Mouse (Mus musculus) MEL (cell line): ENCODE data around the gene Myl6b. TPM values are rescaled to one million over a fixed set of nuclear protein-coding genes. Genes with fewer than 3 reads are reported as not detected.

Experiments used
- DNase-seq: peaks from one replicate; pipeline ENCODE4 v3.0.0; 2011; ENCODE audit warnings: low read depth, low spot score
- H3K27ac ChIP-seq: 2 replicates; pipeline ENCODE4 v1.5.1; 2012; ENCODE audit warnings: low read depth, mild to moderate bottlenecking, control low read depth, low read length, moderate library complexity; ENCODE audit not compliant: control insufficient read depth
- H3K27me3 ChIP-seq, 2 experiments: fragments of 150-350 bp in 1 of 2; sonication (generic) in 1 of 2; 2 replicates each; pipeline ENCODE4 v1.6.1; 2012; ENCODE audit warnings: low read length in 2 of 2, mild to moderate bottlenecking in 2 of 2, improper control_type of control experiment in 1 of 2, moderate library complexity in 1 of 2; ENCODE audit not compliant: insufficient read depth in 2 of 2, control insufficient read depth in 1 of 2
- H3K36me3 ChIP-seq, 2 experiments: 2 replicates each; pipeline ENCODE4 v1.6.1; 2012 to 2014; ENCODE audit warnings: low read length in 2 of 2, improper control_type of control experiment in 1 of 2, inconsistent platforms in 1 of 2, mild to moderate bottlenecking in 1 of 2; ENCODE audit not compliant: insufficient read depth in 2 of 2, control insufficient read depth in 1 of 2
- H3K4me1 ChIP-seq, 2 experiments: fragments of 150-350 bp in 1 of 2; sonication (generic) in 1 of 2; 2 replicates each; pipeline ENCODE4 v1.6.1; 2012; ENCODE audit warnings: low read length in 2 of 2, improper control_type of control experiment in 1 of 2, mild to moderate bottlenecking in 1 of 2; ENCODE audit not compliant: insufficient read depth in 2 of 2, control insufficient read depth in 1 of 2
- H3K4me3 ChIP-seq, 2 experiments: fragments of 150-350 bp in 1 of 2; sonication (generic) in 1 of 2; 2 replicates each; pipeline ENCODE4 v1.5.1; 2012; ENCODE audit warnings: low read depth in 2 of 2, low read length in 2 of 2, mild to moderate bottlenecking in 2 of 2, moderate library complexity in 2 of 2, control low read depth in 1 of 2, improper control_type of control experiment in 1 of 2; ENCODE audit not compliant: control insufficient read depth in 1 of 2, insufficient read depth in 1 of 2
- H3K79me2 ChIP-seq: 2 replicates; pipeline ENCODE4 v1.6.1; 2012; ENCODE audit warnings: mild to moderate bottlenecking, low read length, moderate library complexity; ENCODE audit not compliant: control insufficient read depth, poor library complexity, insufficient read depth
- H3K9ac ChIP-seq: 2 replicates; pipeline ENCODE4 v1.6.1; 2012; ENCODE audit warnings: low read depth, mild to moderate bottlenecking, control low read depth, low read length, moderate library complexity; ENCODE audit not compliant: control insufficient read depth, poor library complexity, severe bottlenecking
- H3K9me3 ChIP-seq: fragments of 150-350 bp; sonication (generic); replicated peaks from 2 replicates; pipeline ENCODE4 v1.6.1; 2012; ENCODE audit warnings: mild to moderate bottlenecking, low read length, improper control_type of control experiment, moderate library complexity; ENCODE audit not compliant: insufficient read depth
- BHLHE40 ChIP-seq: IDR thresholded peaks from 2 replicates; pipeline ENCODE4 v1.6.1; 2012; ENCODE audit warnings: low read depth, mild to moderate bottlenecking, inconsistent platforms, low read length, improper control_type of control experiment, borderline replicate concordance
- CHD1 ChIP-seq: IDR thresholded peaks from 2 replicates; pipeline ENCODE4 v1.6.1; 2012; ENCODE audit warnings: low read depth, mild to moderate bottlenecking, inconsistent platforms, low read length, improper control_type of control experiment
- CHD2 ChIP-seq: IDR thresholded peaks from 2 replicates; pipeline ENCODE4 v1.6.1; 2011; ENCODE audit warnings: low read length, improper control_type of control experiment
- EP300 ChIP-seq, 2 experiments: IDR thresholded peaks; 2 replicates each; pipeline ENCODE4 v1.6.1; 2011; ENCODE audit warnings: improper control_type of control experiment in 2 of 2, low read length in 2 of 2, low read depth in 1 of 2, mild to moderate bottlenecking in 1 of 2
- ETS1 ChIP-seq: IDR thresholded peaks from 2 replicates; pipeline ENCODE4 v1.6.1; 2012; ENCODE audit warnings: low read depth, mild to moderate bottlenecking, inconsistent platforms, low read length, improper control_type of control experiment, moderate library complexity
- GABPA ChIP-seq: IDR thresholded peaks from 2 replicates; pipeline ENCODE4 v1.6.1; 2012; ENCODE audit warnings: low read depth, mild to moderate bottlenecking, inconsistent platforms, low read length, improper control_type of control experiment, moderate library complexity
- GATA1 ChIP-seq: IDR thresholded peaks from 2 replicates; pipeline ENCODE4 v1.6.1; 2011; ENCODE audit warnings: low read depth, low read length, improper control_type of control experiment
- JUND ChIP-seq: IDR thresholded peaks from 2 replicates; pipeline ENCODE4 v1.6.1; 2011; ENCODE audit warnings: low read depth, mild to moderate bottlenecking, improper control_type of control experiment, low read length
- MAFK ChIP-seq: IDR thresholded peaks from 2 replicates; pipeline ENCODE4 v1.6.1; 2011; ENCODE audit warnings: low read depth, mild to moderate bottlenecking, low read length, improper control_type of control experiment, borderline replicate concordance
- MAX ChIP-seq: IDR thresholded peaks from 2 replicates; pipeline ENCODE4 v1.6.1; 2011; ENCODE audit warnings: low read length, improper control_type of control experiment
- MAZ ChIP-seq: IDR thresholded peaks from 2 replicates; pipeline ENCODE4 v1.6.1; 2012; ENCODE audit warnings: low read depth, mild to moderate bottlenecking, inconsistent platforms, low read length, improper control_type of control experiment
- MEF2A ChIP-seq: IDR thresholded peaks from 2 replicates; pipeline ENCODE4 v1.6.1; 2014; ENCODE audit warnings: low read depth, mild to moderate bottlenecking, inconsistent platforms, low read length, improper control_type of control experiment; ENCODE audit not compliant: poor library complexity, insufficient replicate concordance, severe bottlenecking; ENCODE audit errors: extremely low read depth
- NRF1 ChIP-seq: IDR thresholded peaks from 2 replicates; pipeline ENCODE4 v1.6.1; 2014; ENCODE audit warnings: low read depth, mild to moderate bottlenecking, inconsistent platforms, low read length, improper control_type of control experiment, moderate library complexity; ENCODE audit not compliant: poor library complexity, insufficient read depth, severe bottlenecking
- POLR2A ChIP-seq, 2 experiments: IDR thresholded peaks; 2 replicates each; pipeline ENCODE4 v1.6.1; 2011 to 2012; ENCODE audit warnings: low read length in 2 of 2, mild to moderate bottlenecking in 2 of 2, control low read depth in 1 of 2, improper control_type of control experiment in 1 of 2, low read depth in 1 of 2, moderate library complexity in 1 of 2; ENCODE audit not compliant: control insufficient read depth in 1 of 2, insufficient read depth in 1 of 2, poor library complexity in 1 of 2
- RCOR1 ChIP-seq: IDR thresholded peaks from 2 replicates; pipeline ENCODE4 v1.6.1; 2012; ENCODE audit warnings: low read depth, mild to moderate bottlenecking, inconsistent platforms, low read length, improper control_type of control experiment
- SIN3A ChIP-seq: IDR thresholded peaks from 2 replicates; pipeline ENCODE4 v1.6.1; 2012; ENCODE audit warnings: low read length, improper control_type of control experiment, inconsistent platforms
- TAL1 ChIP-seq: IDR thresholded peaks from 2 replicates; pipeline ENCODE4 v1.6.1; 2012; ENCODE audit warnings: mild to moderate bottlenecking, inconsistent platforms, low read length, moderate library complexity, mixed read lengths
- TBP ChIP-seq: IDR thresholded peaks from 2 replicates; pipeline ENCODE4 v1.8.0; 2011; ENCODE audit warnings: low read depth, low read length, improper control_type of control experiment
- TCF12 ChIP-seq: IDR thresholded peaks from 2 replicates; pipeline ENCODE4 v1.6.1; 2014; ENCODE audit warnings: low read depth, mild to moderate bottlenecking, inconsistent platforms, low read length, improper control_type of control experiment, moderate library complexity
- UBTF ChIP-seq: IDR thresholded peaks from 2 replicates; pipeline ENCODE4 v1.6.1; 2012; ENCODE audit warnings: low read depth, mild to moderate bottlenecking, inconsistent platforms, low read length, improper control_type of control experiment, moderate library complexity, borderline replicate concordance; ENCODE audit not compliant: insufficient read depth
- USF1 ChIP-seq: IDR thresholded peaks from 2 replicates; pipeline ENCODE4 v1.6.1; 2014; ENCODE audit warnings: low read depth, mild to moderate bottlenecking, inconsistent platforms, low read length, improper control_type of control experiment, moderate library complexity
- ZC3H11A ChIP-seq: IDR thresholded peaks from 2 replicates; pipeline ENCODE4 v1.6.1; 2012; ENCODE audit warnings: low read depth, mild to moderate bottlenecking, inconsistent platforms, low read length, improper control_type of control experiment
- ZKSCAN1 ChIP-seq: IDR thresholded peaks from 2 replicates; pipeline ENCODE4 v1.6.1; 2012; ENCODE audit warnings: low read depth, mild to moderate bottlenecking, inconsistent platforms, low read length, improper control_type of control experiment, moderate library complexity
- ZMIZ1 ChIP-seq: IDR thresholded peaks from 2 replicates; pipeline ENCODE4 v1.6.1; 2012; ENCODE audit warnings: low read depth, mild to moderate bottlenecking, inconsistent platforms, low read length, improper control_type of control experiment, moderate library complexity
- polyA plus RNA-seq, 2 experiments: library from polyadenylated mRNA; stranded (reverse) in 1 of 2; unstranded in 1 of 2; fragments of >175 nt in 1 of 2; fragments of >200 nt in 1 of 2; gene quantifications; 2 replicates each; pipeline versions ENCODE4 v1.2.1 to v1.2.4; 2012; ENCODE audit warnings: low replicate concordance in 2 of 2, low read depth in 1 of 2; ENCODE audit not compliant: insufficient read length in 2 of 2, insufficient read depth in 1 of 2, missing spikeins in 1 of 2
- total RNA-seq: library from RNA; depleted of rRNA; stranded (reverse); fragments of 300-350 nt; gene quantifications from 2 replicates; pipeline ENCODE4 v1.2.3, GENCODE M21; 2012

The Myl6b gene
- total and polyA plus RNA-seq, 3 experiments = 1.8 to 18.8 TPM; not detected in 1

- H3K9ac ChIP-seq = no peak overlapping the region
- H3K36me3 ChIP-seq = peaks cover 6 to 16% of the 10 kb centered on the region in 2 experiments
- no peaks in the 10 kb centered on the region for H3K27me3 ChIP-seq
- TF ChIP-seq CHD1 (no peak), MAFK (no peak), ETS1 (no peak), ZC3H11A (no peak), POLR2A (IDR thresholded peaks at IDR 0.05; ENCODE audit: control insufficient read depth in 1 of 2, insufficient read depth in 1 of 2, low read depth in 1 of 2, low read length in 2 of 2, poor library complexity in 1 of 2) (no peak), GABPA (no peak), RCOR1 (no peak), NRF1 (no peak), USF1 (no peak), MAZ (no peak), TCF12 (no peak), TBP (no peak), MAX (no peak), JUND (no peak), ZMIZ1 (no peak), CHD2 (no peak), SIN3A (no peak), EP300 (IDR thresholded peaks at IDR 0.05; ENCODE audit: low read depth in 1 of 2, low read length in 2 of 2) (no peak), TAL1 (no peak)
- H3K27ac ChIP-seq = no peak overlapping the region
- no peaks in the 10 kb centered on the region for H3K9me3 ChIP-seq
- peaks cover 0 to 7% of the 10 kb centered on the region in 2 experiments; a peak in 2 of 4 replicates for H3K4me1 ChIP-seq
- peaks cover 23% of the 10 kb centered on the region for H3K79me2 ChIP-seq
- no peak for DNase-seq
- no peak overlapping the region for H3K4me3 ChIP-seq
Observed at GRCm38 (mm10) chr10:128488776-128489175, 9.7 kb downstream of the Myl6b start.

- H3K79me2 ChIP-seq = peaks cover 17% of the 10 kb centered on the region
- peaks cover 6 to 17% of the 10 kb centered on the region in 2 experiments for H3K36me3 ChIP-seq
- no peak overlapping the region for H3K4me3 ChIP-seq
- H3K27me3 ChIP-seq = no peaks in the 10 kb centered on the region
- no peaks in the 10 kb centered on the region for H3K9me3 ChIP-seq
- DNase-seq = no peak
- H3K4me1 ChIP-seq = peaks cover 0 to 7% of the 10 kb centered on the region in 2 experiments; a peak in 2 of 4 replicates
- H3K9ac ChIP-seq = no peak overlapping the region
- no peak overlapping the region for H3K27ac ChIP-seq
- no peak for TF ChIP-seq ZKSCAN1
- TF ChIP-seq BHLHE40 = no peak
- no peak for TF ChIP-seq MEF2A
- TF ChIP-seq CHD1 = no peak
- no peak for TF ChIP-seq NRF1
- no peak for TF ChIP-seq GATA1
- TF ChIP-seq UBTF = no peak
- no peak for TF ChIP-seq TAL1
- TF ChIP-seq MAX = no peak
Observed at GRCm38 (mm10) chr10:128487861-128488712, 10.4 kb downstream of the Myl6b start.
